Mouse (Mus musculus): ENCODE measurements around the gene Src. TPM values are rescaled to one million over a fixed set of nuclear protein-coding genes. Genes with fewer than 3 reads are reported as not detected.
"Not testable (repeated sequence)": the region's sequence is repeated elsewhere in the genome, so short reads cannot be mapped to it uniquely, and the experiment has no call there.

Src gene
- total RNA-seq, 2 experiments from 2014 or later, result 11.8 to 13.8 TPM

- no peak for DNase-seq (ENCODE audit: low spot score in 2 of 2)
These were observed 56.1 kb downstream of the Src start for GRCm38 (mm10) chr2:157474269-157474729.

GRCm38 (mm10) chr2:157475437-157476379, 57.5 kb downstream of the Src start:
- DNase-seq (ENCODE audit: low spot score in 2 of 2), result no peak

GRCm38 (mm10) chr2:157478651-157479050, 60.4 kb downstream of the Src start:
- DNase-seq (ENCODE audit: low spot score in 2 of 2), result no peak

GRCm38 (mm10) chr2:157479858-157480568, 61.8 kb downstream of the Src start:
- peak; percentile 47 to 48 for DNase-seq (ENCODE audit: low spot score in 2 of 2)

GRCm38 (mm10) chr2:157482729-157483128, 64.5 kb downstream of the Src start:
- DNase-seq (ENCODE audit: low spot score in 2 of 2), result no peak

GRCm38 (mm10) chr2:157486559-157486958, 68.3 kb downstream of the Src start:
- not testable (repeated sequence) for DNase-seq (ENCODE audit: low spot score in 2 of 2)

- no peak for DNase-seq (ENCODE audit: low spot score in 2 of 2)
These were observed 68.9 kb downstream of the Src start for GRCm38 (mm10) chr2:157486981-157487656.

GRCm38 (mm10) chr2:157487733-157488175, 69.5 kb downstream of the Src start:
- DNase-seq (ENCODE audit: low spot score in 2 of 2), result no peak

GRCm38 (mm10) chr2:157493240-157493639, 75.0 kb downstream of the Src start:
- DNase-seq (ENCODE audit: low spot score in 2 of 2), result no peak

- no peak for DNase-seq (ENCODE audit: low spot score in 2 of 2)
These were observed 80.3 kb downstream of the Src start for GRCm38 (mm10) chr2:157498529-157498928.

- DNase-seq (ENCODE audit: low spot score in 2 of 2), result no peak
These were observed 82.1 kb downstream of the Src start for GRCm38 (mm10) chr2:157500364-157500763.

- DNase-seq (ENCODE audit: low spot score in 2 of 2), result no peak
These were observed 83.1 kb downstream of the Src start for GRCm38 (mm10) chr2:157501324-157501723.

- no peak for DNase-seq (ENCODE audit: low spot score in 2 of 2)
These were observed 88.5 kb downstream of the Src start for GRCm38 (mm10) chr2:157506779-157507178.

GRCm38 (mm10) chr2:157509182-157509581, 90.9 kb downstream of the Src start:
- DNase-seq (ENCODE audit: low spot score in 2 of 2), result no peak

- no peak for DNase-seq (ENCODE audit: low spot score in 2 of 2)
These were observed 91.8 kb downstream of the Src start for GRCm38 (mm10) chr2:157510031-157510430.

GRCm38 (mm10) chr2:157512859-157513258, 94.6 kb downstream of the Src start:
- DNase-seq (ENCODE audit: low spot score in 2 of 2), result no peak

- DNase-seq (ENCODE audit: low spot score in 2 of 2), result no peak
These were observed 95.5 kb downstream of the Src start for GRCm38 (mm10) chr2:157513737-157514208.

GRCm38 (mm10) chr2:157514353-157514752, 96.1 kb downstream of the Src start:
- DNase-seq (ENCODE audit: low spot score in 2 of 2), result no peak

GRCm38 (mm10) chr2:157517526-157517925, 99.3 kb downstream of the Src start:
- no peak for DNase-seq (ENCODE audit: low spot score in 2 of 2)

GRCm38 (mm10) chr2:157518451-157518850, 100.2 kb downstream of the Src start:
- DNase-seq (ENCODE audit: low spot score in 2 of 2), result no peak

GRCm38 (mm10) chr2:157519452-157519851, 101.2 kb downstream of the Src start:
- DNase-seq (ENCODE audit: low spot score in 2 of 2), result no peak

Data from adrenal gland, adult 18-20 months (tissue).